Mouse (Mus musculus) heart, embryonic 11.5 days (tissue): Measurements from ENCODE around the gene Zbtb48. TPM values are rescaled to one million over a fixed set of nuclear protein-coding genes. Genes with fewer than 3 reads are reported as not detected.
A peak's percentile ranks its signal among the peaks of the same experiment; 100 is the strongest.

ENCODE experiments used
- ATAC-seq: fragments of 200-750 bp; cut with Nextera tagmentation; replicated peaks from 2 replicates; pipeline ENCODE4 v1.8.0; 2017; ENCODE audit warnings: moderate library complexity; ENCODE audit not compliant: insufficient number of reproducible peaks, low FRiP score, low TSS enrichment
- H3K27ac ChIP-seq: fragments of 300-500 bp; sonication (generic); 2 replicates; pipeline ENCODE4 v1.5.1; 2014; ENCODE audit warnings: mild to moderate bottlenecking, low read depth, low read length
- H3K27me3 ChIP-seq: fragments of 300-500 bp; sonication (generic); 2 replicates; pipeline ENCODE4 v1.6.1; 2014; ENCODE audit warnings: mild to moderate bottlenecking, low read length, mixed read lengths; ENCODE audit not compliant: control insufficient read depth, insufficient read depth
- H3K36me3 ChIP-seq: fragments of 300-500 bp; sonication (generic); 2 replicates; pipeline ENCODE4 v1.6.1; 2014; ENCODE audit warnings: mild to moderate bottlenecking, low read length, moderate library complexity, mixed read lengths; ENCODE audit not compliant: control insufficient read depth, insufficient read depth
- H3K4me1 ChIP-seq: fragments of 300-500 bp; sonication (generic); 2 replicates; pipeline ENCODE4 v1.6.1; 2014; ENCODE audit warnings: low read length; ENCODE audit not compliant: control insufficient read depth, insufficient read depth
- H3K4me2 ChIP-seq: fragments of 300-500 bp; sonication (generic); 2 replicates; pipeline ENCODE4 v1.6.1; 2014; ENCODE audit warnings: mild to moderate bottlenecking, moderate library complexity
- H3K4me3 ChIP-seq: fragments of 300-500 bp; sonication (generic); 2 replicates; pipeline ENCODE4 v1.5.1; 2014; ENCODE audit warnings: low read depth, low read length
- H3K9ac ChIP-seq: fragments of 300-500 bp; sonication (generic); 2 replicates; pipeline ENCODE4 v1.6.1; 2014; ENCODE audit warnings: mild to moderate bottlenecking, low read depth, low read length, moderate library complexity
- H3K9me3 ChIP-seq: fragments of 300-500 bp; sonication (generic); replicated peaks from 2 replicates; pipeline ENCODE4 v1.6.1; 2016; ENCODE audit warnings: low read length; ENCODE audit not compliant: control insufficient read depth
- WGBS: fragments of 180-500 bp; shearing (Covaris S2); extraction: QIAGEN DNeasy Blood & Tissue Kit; methylation state at CpG from one replicate; pipeline ENCODE4 v1.1.7; 2014; ENCODE audit not compliant: insufficient replicate concordance; 5-methylcytosine and 5-hydroxymethylcytosine counted together
- polyA plus RNA-seq: library from polyadenylated mRNA; unstranded; fragments of >200 nt; fragmentation: Nextera tagmentation; extraction: Ambion mirVana; gene quantifications from 2 replicates; pipeline ENCODE4 v1.2.1, GENCODE M21; 2014

Zbtb48 gene
- 11.8 and 12.2 TPM in 2 replicates for polyA plus RNA-seq

DNA sequence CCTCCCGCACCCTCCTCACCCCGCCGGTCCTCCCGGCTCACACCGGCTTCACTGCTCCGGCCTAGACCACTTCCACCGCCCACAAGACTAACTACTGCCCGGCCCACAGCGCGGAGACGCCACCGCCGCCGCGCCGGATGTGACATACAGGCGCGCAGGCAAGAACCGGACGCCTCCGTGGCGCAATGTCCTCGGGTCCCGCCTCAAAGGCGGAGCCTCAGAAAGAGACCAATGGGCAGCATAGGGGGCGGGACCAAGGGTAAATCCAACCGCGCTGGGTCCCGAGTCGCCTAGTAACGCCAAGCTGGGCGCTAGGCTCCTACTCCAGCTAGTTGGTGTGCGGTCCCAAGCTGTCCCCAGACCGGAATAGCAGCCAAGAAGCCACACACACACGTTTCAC lies at the start of gene Zbtb48:
Gene Zbtb48, minus strand, starts transcription at position 148 of the 400 bp plus-strand sequence.
- peak within 1 kb of the TSS; percentile 94 for H3K4me2 ChIP-seq
- H3K27ac ChIP-seq, result 0 out of 2 replicates have a peak within 1 kb of the TSS, but pooled peaks have one; percentile 46
- H3K9me3 ChIP-seq, result no peaks in the 10 kb centered on the region
- peak within 1 kb of the TSS; percentile 71 for H3K4me3 ChIP-seq
- peaks cover 9% of the 10 kb centered on the region for H3K27me3 ChIP-seq
- H3K4me1 ChIP-seq, result peaks cover 34% of the 10 kb centered on the region
- H3K9ac ChIP-seq, result peak within 1 kb of the TSS; percentile 77
- WGBS, result under 1% methylated on average over 35 of the region's 35 CpGs
- H3K36me3 ChIP-seq, result no peaks in the 10 kb centered on the region; the same call in 1 of the 2 replicates
- peak; percentile 96 for ATAC-seq

DNA sequence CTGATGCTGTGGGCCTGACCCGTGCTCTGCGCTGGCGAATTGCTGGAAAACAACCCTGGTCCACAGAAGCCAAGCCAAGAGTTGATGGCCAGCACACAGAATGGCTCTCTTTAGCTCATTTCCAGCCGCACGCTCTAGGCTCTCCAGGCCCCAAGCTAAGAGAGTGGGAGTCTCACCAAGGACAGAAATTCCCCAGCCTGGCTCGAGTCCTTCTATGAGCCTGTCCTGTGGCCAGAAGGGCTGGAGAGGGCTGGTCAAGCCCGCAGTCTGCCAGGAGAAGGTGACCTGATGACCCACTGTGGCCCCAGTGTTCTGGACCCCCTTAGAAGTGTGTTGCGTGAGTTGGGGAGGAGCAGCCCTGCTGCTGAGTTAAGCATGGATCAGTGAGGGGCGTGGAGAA lies 49.7 kb upstream of the Zbtb48 start:
- Histone ChIP-seq H3K4me1 (peaks cover 5% of the 10 kb centered on the region), H3K4me3 (no peak overlapping the region), H3K9me3 (no peaks in the 10 kb centered on the region), H3K9ac (no peak overlapping the region), H3K27ac (no peak overlapping the region), H3K4me2 (no peak overlapping the region), H3K27me3 (no peaks in the 10 kb centered on the region), H3K36me3 (no peaks in the 10 kb centered on the region)
- WGBS, result 82% methylated on average over 9 of the region's 9 CpGs
- no peak for ATAC-seq

DNA sequence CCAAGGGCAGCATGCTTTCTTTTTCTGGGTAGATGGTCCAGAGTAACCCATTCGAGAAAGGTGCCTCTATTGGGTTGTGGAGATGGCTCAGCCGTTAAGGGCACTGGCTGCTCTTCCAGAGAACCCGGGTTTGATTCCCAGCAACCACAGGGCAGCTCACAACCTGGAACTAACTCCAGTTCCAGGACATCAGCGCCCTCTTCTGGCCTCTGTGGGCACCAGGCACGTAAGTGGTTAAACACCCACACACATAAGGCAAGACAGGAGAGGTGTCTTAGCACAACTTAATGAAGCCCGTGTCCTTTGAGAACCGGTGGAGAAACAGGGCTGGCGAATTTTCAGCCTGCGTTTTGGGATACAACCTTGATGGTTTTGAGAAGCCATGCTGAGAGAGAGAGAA lies 47.1 kb upstream of the Zbtb48 start:
- peaks cover 8% of the 10 kb centered on the region for H3K4me1 ChIP-seq
- no peaks in the 10 kb centered on the region for H3K36me3 ChIP-seq
- no peaks in the 10 kb centered on the region for H3K27me3 ChIP-seq
- WGBS, result 73% methylated on average over 9 of the region's 9 CpGs
- H3K9me3 ChIP-seq, result no peaks in the 10 kb centered on the region
- H3K4me3 ChIP-seq, result no peak overlapping the region
- H3K4me2 ChIP-seq, result no peak overlapping the region
- ATAC-seq, result no peak
- H3K9ac ChIP-seq, result no peak overlapping the region
- no peak overlapping the region for H3K27ac ChIP-seq

DNA sequence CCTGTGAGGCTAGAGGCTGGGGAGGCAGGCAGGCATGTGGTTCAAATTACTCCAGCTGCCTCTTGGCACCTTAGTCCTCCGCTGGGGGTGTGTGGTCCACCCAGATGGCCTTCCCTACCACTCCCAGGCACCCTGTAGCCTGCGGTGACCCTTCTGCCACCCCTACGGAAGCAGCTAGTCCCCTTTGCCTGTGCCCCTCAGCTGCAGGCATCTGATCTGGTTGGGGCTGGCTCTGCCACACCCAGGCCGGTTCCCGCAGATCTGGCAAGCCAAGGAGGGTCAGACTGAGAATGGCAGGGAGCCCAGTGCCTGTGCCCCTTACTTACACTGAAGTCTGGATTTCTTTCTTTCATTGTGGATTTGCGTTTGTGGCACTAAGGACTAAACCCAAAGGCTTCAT lies 46.2 kb upstream of the Zbtb48 start:
- no peak overlapping the region for H3K27ac ChIP-seq
- no peaks in the 10 kb centered on the region for H3K9me3 ChIP-seq
- H3K4me2 ChIP-seq, result no peak overlapping the region
- no peak overlapping the region for H3K4me3 ChIP-seq
- peaks cover 8% of the 10 kb centered on the region for H3K4me1 ChIP-seq
- H3K36me3 ChIP-seq, result no peaks in the 10 kb centered on the region
- WGBS, result 88% methylated on average over 6 of the region's 6 CpGs
- ATAC-seq, result no peak
- H3K9ac ChIP-seq, result no peak overlapping the region
- no peaks in the 10 kb centered on the region for H3K27me3 ChIP-seq

DNA sequence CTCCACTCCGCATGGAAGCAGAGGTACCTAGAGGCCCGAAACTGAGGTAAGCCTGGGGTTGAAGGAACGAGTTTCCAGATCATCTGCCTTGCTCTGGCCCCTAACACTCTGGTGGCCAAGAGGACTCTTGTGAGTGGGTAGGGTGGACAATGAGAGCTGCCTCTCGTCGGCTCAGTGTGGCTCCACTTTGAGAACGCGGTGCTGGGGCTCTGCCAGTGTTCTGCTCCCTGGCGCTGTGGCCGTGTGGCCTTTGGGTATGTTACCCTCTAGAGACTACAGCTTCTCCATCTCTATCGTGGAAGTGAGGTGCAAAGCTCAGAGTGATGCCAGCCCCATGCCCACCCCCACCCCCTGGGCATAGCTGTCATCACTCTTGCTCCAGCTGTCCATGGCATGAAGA lies 45.2 kb upstream of the Zbtb48 start:
- WGBS, result 75% methylated on average over 10 of the region's 10 CpGs
- Histone ChIP-seq H3K9ac (no peak overlapping the region), H3K4me2 (no peak overlapping the region), H3K27me3 (no peaks in the 10 kb centered on the region), H3K4me3 (no peak overlapping the region), H3K4me1 (peaks cover 8% of the 10 kb centered on the region), H3K36me3 (no peaks in the 10 kb centered on the region), H3K9me3 (no peaks in the 10 kb centered on the region), H3K27ac (no peak overlapping the region)
- ATAC-seq, result no peak

GRCm38 (mm10) chr4:152072121-152072601 lies 44.7 kb upstream of the Zbtb48 start, which contains the start of gene Plekhg5:
Gene Plekhg5 (plus strand): TSS chr4:152072498.
- no peak within 1 kb of the TSS for H3K9ac ChIP-seq
- ATAC-seq, result no peak
- no peak within 1 kb of the TSS for H3K27ac ChIP-seq
- no peaks in the 10 kb centered on the region for H3K36me3 ChIP-seq
- H3K4me2 ChIP-seq, result no peak within 1 kb of the TSS
- no peaks in the 10 kb centered on the region for H3K9me3 ChIP-seq
- WGBS, result 62% methylated on average over 10 of the region's 10 CpGs
- H3K27me3 ChIP-seq, result no peaks in the 10 kb centered on the region
- H3K4me3 ChIP-seq, result no peak within 1 kb of the TSS
- peaks cover 8% of the 10 kb centered on the region for H3K4me1 ChIP-seq

- Histone ChIP-seq H3K4me1 (peaks cover 8% of the 10 kb centered on the region), H3K9ac (no peak overlapping the region), H3K4me3 (no peak overlapping the region), H3K4me2 (no peak overlapping the region), H3K9me3 (no peaks in the 10 kb centered on the region), H3K27ac (no peak overlapping the region), H3K36me3 (no peaks in the 10 kb centered on the region), H3K27me3 (no peaks in the 10 kb centered on the region)
- no peak for ATAC-seq
- 67% methylated on average over 11 of the region's 11 CpGs for WGBS
Observed at GRCm38 (mm10) chr4:152070494-152071396, 43.3 kb upstream of the Zbtb48 start.

GRCm38 (mm10) chr4:152069245-152069644 lies 41.8 kb upstream of the Zbtb48 start:
- 65% methylated on average over 3 of the region's 3 CpGs for WGBS
- peaks cover 8% of the 10 kb centered on the region for H3K4me1 ChIP-seq
- H3K27me3 ChIP-seq, result no peaks in the 10 kb centered on the region
- no peak overlapping the region for H3K9ac ChIP-seq
- H3K27ac ChIP-seq, result no peak overlapping the region
- ATAC-seq, result no peak
- no peaks in the 10 kb centered on the region for H3K9me3 ChIP-seq
- no peaks in the 10 kb centered on the region for H3K36me3 ChIP-seq
- no peak overlapping the region for H3K4me3 ChIP-seq
- no peak overlapping the region for H3K4me2 ChIP-seq
